Mouse (Mus musculus): ENCODE results near the gene Gm36176.

GRCm38 (mm10) chr10:77819203-77819602, 27.4 kb upstream of the Gm36176 start:
- no peak for TF ChIP-seq CTCF (IDR thresholded peaks at IDR 0.05; ENCODE audit: low read depth)
- no peak for TF ChIP-seq EP300 (IDR thresholded peaks at IDR 0.05; ENCODE audit: low read depth)

All from heart, postnatal 0 days (tissue).